Mouse (Mus musculus) MEL (cell line): ENCODE results near the gene Ucn3. TPM values are rescaled to one million over a fixed set of nuclear protein-coding genes. Genes with fewer than 3 reads are reported as not detected.

Source experiments
- DNase-seq: peaks from one replicate; pipeline ENCODE4 v3.0.0; 2011; ENCODE audit warnings: low read depth, low spot score
- H3K27ac ChIP-seq: 2 replicates; pipeline ENCODE4 v1.5.1; 2012; ENCODE audit warnings: low read depth, mild to moderate bottlenecking, control low read depth, low read length, moderate library complexity; ENCODE audit not compliant: control insufficient read depth
- H3K27me3 ChIP-seq, 2 experiments: fragments of 150-350 bp in 1 of 2; sonication (generic) in 1 of 2; 2 replicates each; pipeline ENCODE4 v1.6.1; 2012; ENCODE audit warnings: low read length in 2 of 2, mild to moderate bottlenecking in 2 of 2, improper control_type of control experiment in 1 of 2, moderate library complexity in 1 of 2; ENCODE audit not compliant: insufficient read depth in 2 of 2, control insufficient read depth in 1 of 2
- H3K36me3 ChIP-seq, 2 experiments: 2 replicates each; pipeline ENCODE4 v1.6.1; 2012 to 2014; ENCODE audit warnings: low read length in 2 of 2, improper control_type of control experiment in 1 of 2, inconsistent platforms in 1 of 2, mild to moderate bottlenecking in 1 of 2; ENCODE audit not compliant: insufficient read depth in 2 of 2, control insufficient read depth in 1 of 2
- H3K4me1 ChIP-seq, 2 experiments: fragments of 150-350 bp in 1 of 2; sonication (generic) in 1 of 2; 2 replicates each; pipeline ENCODE4 v1.6.1; 2012; ENCODE audit warnings: low read length in 2 of 2, improper control_type of control experiment in 1 of 2, mild to moderate bottlenecking in 1 of 2; ENCODE audit not compliant: insufficient read depth in 2 of 2, control insufficient read depth in 1 of 2
- H3K4me3 ChIP-seq, 2 experiments: fragments of 150-350 bp in 1 of 2; sonication (generic) in 1 of 2; 2 replicates each; pipeline ENCODE4 v1.5.1; 2012; ENCODE audit warnings: low read depth in 2 of 2, low read length in 2 of 2, mild to moderate bottlenecking in 2 of 2, moderate library complexity in 2 of 2, control low read depth in 1 of 2, improper control_type of control experiment in 1 of 2; ENCODE audit not compliant: control insufficient read depth in 1 of 2, insufficient read depth in 1 of 2
- H3K79me2 ChIP-seq: 2 replicates; pipeline ENCODE4 v1.6.1; 2012; ENCODE audit warnings: mild to moderate bottlenecking, low read length, moderate library complexity; ENCODE audit not compliant: control insufficient read depth, poor library complexity, insufficient read depth
- H3K9ac ChIP-seq: 2 replicates; pipeline ENCODE4 v1.6.1; 2012; ENCODE audit warnings: low read depth, mild to moderate bottlenecking, control low read depth, low read length, moderate library complexity; ENCODE audit not compliant: control insufficient read depth, poor library complexity, severe bottlenecking
- H3K9me3 ChIP-seq: fragments of 150-350 bp; sonication (generic); replicated peaks from 2 replicates; pipeline ENCODE4 v1.6.1; 2012; ENCODE audit warnings: mild to moderate bottlenecking, low read length, improper control_type of control experiment, moderate library complexity; ENCODE audit not compliant: insufficient read depth
- BHLHE40 ChIP-seq: IDR thresholded peaks from 2 replicates; pipeline ENCODE4 v1.6.1; 2012; ENCODE audit warnings: low read depth, mild to moderate bottlenecking, inconsistent platforms, low read length, improper control_type of control experiment, borderline replicate concordance
- CHD1 ChIP-seq: IDR thresholded peaks from 2 replicates; pipeline ENCODE4 v1.6.1; 2012; ENCODE audit warnings: low read depth, mild to moderate bottlenecking, inconsistent platforms, low read length, improper control_type of control experiment
- ELF1 ChIP-seq: IDR thresholded peaks from 2 replicates; pipeline ENCODE4 v1.6.1; 2014; ENCODE audit warnings: low read depth, mild to moderate bottlenecking, inconsistent platforms, low read length, improper control_type of control experiment, moderate library complexity
- EP300 ChIP-seq, 2 experiments: IDR thresholded peaks; 2 replicates each; pipeline ENCODE4 v1.6.1; 2011; ENCODE audit warnings: improper control_type of control experiment in 2 of 2, low read length in 2 of 2, low read depth in 1 of 2, mild to moderate bottlenecking in 1 of 2
- ETS1 ChIP-seq: IDR thresholded peaks from 2 replicates; pipeline ENCODE4 v1.6.1; 2012; ENCODE audit warnings: low read depth, mild to moderate bottlenecking, inconsistent platforms, low read length, improper control_type of control experiment, moderate library complexity
- GABPA ChIP-seq: IDR thresholded peaks from 2 replicates; pipeline ENCODE4 v1.6.1; 2012; ENCODE audit warnings: low read depth, mild to moderate bottlenecking, inconsistent platforms, low read length, improper control_type of control experiment, moderate library complexity
- GATA1 ChIP-seq: IDR thresholded peaks from 2 replicates; pipeline ENCODE4 v1.6.1; 2011; ENCODE audit warnings: low read depth, low read length, improper control_type of control experiment
- HCFC1 ChIP-seq: IDR thresholded peaks from 2 replicates; pipeline ENCODE4 v1.6.1; 2012; ENCODE audit warnings: low read depth, mild to moderate bottlenecking, inconsistent platforms, low read length, improper control_type of control experiment, moderate library complexity
- JUND ChIP-seq: IDR thresholded peaks from 2 replicates; pipeline ENCODE4 v1.6.1; 2011; ENCODE audit warnings: low read depth, mild to moderate bottlenecking, improper control_type of control experiment, low read length
- MAX ChIP-seq: IDR thresholded peaks from 2 replicates; pipeline ENCODE4 v1.6.1; 2011; ENCODE audit warnings: low read length, improper control_type of control experiment
- MXI1 ChIP-seq: IDR thresholded peaks from 2 replicates; pipeline ENCODE4 v1.6.1; 2011; ENCODE audit warnings: mild to moderate bottlenecking, low read depth, low read length, improper control_type of control experiment
- MYB ChIP-seq: IDR thresholded peaks from 2 replicates; pipeline ENCODE4 v1.6.1; 2011; ENCODE audit warnings: mild to moderate bottlenecking, low read depth, low read length, improper control_type of control experiment
- NRF1 ChIP-seq: IDR thresholded peaks from 2 replicates; pipeline ENCODE4 v1.6.1; 2014; ENCODE audit warnings: low read depth, mild to moderate bottlenecking, inconsistent platforms, low read length, improper control_type of control experiment, moderate library complexity; ENCODE audit not compliant: poor library complexity, insufficient read depth, severe bottlenecking
- POLR2A ChIP-seq, 2 experiments: IDR thresholded peaks; 2 replicates each; pipeline ENCODE4 v1.6.1; 2011 to 2012; ENCODE audit warnings: low read length in 2 of 2, mild to moderate bottlenecking in 2 of 2, control low read depth in 1 of 2, improper control_type of control experiment in 1 of 2, low read depth in 1 of 2, moderate library complexity in 1 of 2; ENCODE audit not compliant: control insufficient read depth in 1 of 2, insufficient read depth in 1 of 2, poor library complexity in 1 of 2
- RCOR1 ChIP-seq: IDR thresholded peaks from 2 replicates; pipeline ENCODE4 v1.6.1; 2012; ENCODE audit warnings: low read depth, mild to moderate bottlenecking, inconsistent platforms, low read length, improper control_type of control experiment
- SIN3A ChIP-seq: IDR thresholded peaks from 2 replicates; pipeline ENCODE4 v1.6.1; 2012; ENCODE audit warnings: low read length, improper control_type of control experiment, inconsistent platforms
- TAL1 ChIP-seq: IDR thresholded peaks from 2 replicates; pipeline ENCODE4 v1.6.1; 2012; ENCODE audit warnings: mild to moderate bottlenecking, inconsistent platforms, low read length, moderate library complexity, mixed read lengths
- TCF12 ChIP-seq: IDR thresholded peaks from 2 replicates; pipeline ENCODE4 v1.6.1; 2014; ENCODE audit warnings: low read depth, mild to moderate bottlenecking, inconsistent platforms, low read length, improper control_type of control experiment, moderate library complexity
- USF1 ChIP-seq: IDR thresholded peaks from 2 replicates; pipeline ENCODE4 v1.6.1; 2014; ENCODE audit warnings: low read depth, mild to moderate bottlenecking, inconsistent platforms, low read length, improper control_type of control experiment, moderate library complexity
- USF2 ChIP-seq, 2 experiments: IDR thresholded peaks; 2 replicates each; pipeline ENCODE4 v1.6.1; 2011 to 2012; ENCODE audit warnings: improper control_type of control experiment in 2 of 2, low read length in 2 of 2, borderline replicate concordance in 1 of 2, inconsistent platforms in 1 of 2, low read depth in 1 of 2, mild to moderate bottlenecking in 1 of 2; ENCODE audit not compliant: insufficient read depth in 1 of 2
- ZC3H11A ChIP-seq: IDR thresholded peaks from 2 replicates; pipeline ENCODE4 v1.6.1; 2012; ENCODE audit warnings: low read depth, mild to moderate bottlenecking, inconsistent platforms, low read length, improper control_type of control experiment
- ZMIZ1 ChIP-seq: IDR thresholded peaks from 2 replicates; pipeline ENCODE4 v1.6.1; 2012; ENCODE audit warnings: low read depth, mild to moderate bottlenecking, inconsistent platforms, low read length, improper control_type of control experiment, moderate library complexity
- polyA plus RNA-seq, 2 experiments: library from polyadenylated mRNA; stranded (reverse) in 1 of 2; unstranded in 1 of 2; fragments of >175 nt in 1 of 2; fragments of >200 nt in 1 of 2; gene quantifications; 2 replicates each; pipeline versions ENCODE4 v1.2.1 to v1.2.4; 2012; ENCODE audit warnings: low replicate concordance in 2 of 2, low read depth in 1 of 2; ENCODE audit not compliant: insufficient read length in 2 of 2, insufficient read depth in 1 of 2, missing spikeins in 1 of 2
- total RNA-seq: library from RNA; depleted of rRNA; stranded (reverse); fragments of 300-350 nt; gene quantifications from 2 replicates; pipeline ENCODE4 v1.2.3, GENCODE M21; 2012

The Ucn3 gene
- total and polyA plus RNA-seq, 3 experiments = not detected

DNA sequence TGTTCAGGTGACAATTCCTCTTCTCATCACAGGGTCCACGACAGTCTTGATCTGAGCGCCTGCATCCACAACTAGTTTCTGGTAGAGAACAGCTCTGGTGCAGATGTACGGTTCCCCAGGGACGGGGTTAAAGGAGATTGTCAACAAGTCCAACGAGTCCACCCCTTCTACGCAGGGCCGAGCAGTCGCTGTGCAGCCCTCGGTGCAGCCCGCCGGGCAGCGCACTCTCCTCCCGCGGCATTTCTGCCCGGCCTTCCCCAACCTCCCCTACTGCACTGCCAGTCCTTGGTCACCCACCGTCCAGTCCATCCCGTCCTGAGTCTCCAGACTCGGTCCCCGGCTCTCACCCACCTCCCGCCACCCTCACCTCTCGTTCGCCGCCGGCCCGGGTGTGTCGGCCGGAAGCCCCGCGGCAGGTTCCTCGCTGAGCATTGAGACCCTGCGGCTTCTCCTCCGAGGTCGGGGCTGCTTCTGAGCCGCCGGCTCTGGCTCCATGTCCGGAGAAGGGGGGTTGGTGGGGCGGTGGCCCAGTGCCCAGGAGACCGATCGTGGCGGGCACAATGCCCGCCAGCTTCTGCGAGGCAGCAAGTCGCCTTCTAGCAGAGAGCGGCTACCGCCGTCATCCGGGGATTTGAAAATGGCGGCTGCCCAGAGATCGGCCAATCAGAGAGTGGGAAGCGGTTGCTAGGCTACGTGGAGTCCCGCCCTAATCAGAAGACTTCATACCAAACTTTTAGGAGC is 27.4 kb downstream of the Ucn3 start, which contains the start of the genes Net1 and Tubal3 (continued):
- TF ChIP-seq HCFC1 = peak; percentile 77
- no peak for TF ChIP-seq MAX

DNA sequence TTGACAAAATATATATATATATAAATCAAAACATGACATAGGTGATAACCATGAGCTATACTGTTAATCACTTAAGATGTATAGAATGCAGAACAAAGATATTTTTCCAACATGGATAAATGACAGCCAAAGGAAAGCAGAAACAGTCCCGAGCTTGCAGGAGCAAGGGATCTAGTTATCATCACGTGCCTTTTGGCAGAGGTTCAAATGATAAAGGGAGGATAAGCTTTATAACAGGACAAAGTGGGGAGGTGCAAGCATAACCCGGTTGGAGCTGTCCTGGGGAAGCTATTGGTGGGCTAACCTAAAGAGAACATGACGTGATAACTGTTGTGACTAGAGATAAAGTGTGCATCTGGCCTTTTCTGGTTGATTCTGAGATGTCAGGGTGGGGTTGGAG is 31.6 kb downstream of the Ucn3 start:
- peaks cover 15% of the 10 kb centered on the region for H3K79me2 ChIP-seq
- no peak overlapping the region for H3K4me3 ChIP-seq
- H3K9ac ChIP-seq = no peak overlapping the region
- no peaks in the 10 kb centered on the region for H3K27me3 ChIP-seq
- 0 out of 2 replicates have a peak, but pooled peaks have one; percentile 21 for TF ChIP-seq RCOR1
- TF ChIP-seq ZMIZ1 = no peak
- TF ChIP-seq USF1 = peak; percentile 73
- no peak for TF ChIP-seq CHD1
- no peak for TF ChIP-seq MYB
- peak; percentile 27 to 50; a peak in 3 of 4 replicates for TF ChIP-seq EP300 (IDR thresholded peaks at IDR 0.05; ENCODE audit: low read depth in 1 of 2, low read length in 2 of 2)
- TF ChIP-seq ZC3H11A = no peak
- no peak for TF ChIP-seq ELF1
- no peak for TF ChIP-seq POLR2A (IDR thresholded peaks at IDR 0.05; ENCODE audit: control insufficient read depth in 1 of 2, insufficient read depth in 1 of 2, low read depth in 1 of 2, low read length in 2 of 2, poor library complexity in 1 of 2)
- no peak for TF ChIP-seq MXI1
- peak; percentile 30; the same call in 1 of the 2 replicates for TF ChIP-seq GATA1
- TF ChIP-seq JUND = no peak
- no peak for TF ChIP-seq HCFC1
- 0 out of 2 replicates have a peak, but pooled peaks have one; percentile 34 for TF ChIP-seq ETS1
- TF ChIP-seq NRF1 = no peak
- peak in 1 of 2 experiments; percentile 31; a peak in 1 of 4 replicates for TF ChIP-seq USF2 (IDR thresholded peaks at IDR 0.05; ENCODE audit: borderline replicate concordance in 1 of 2, insufficient read depth in 1 of 2, low read depth in 1 of 2, low read length in 2 of 2)
- peak; percentile 21; the same call in 1 of the 2 replicates for TF ChIP-seq SIN3A
- TF ChIP-seq TCF12 = no peak
- no peak for TF ChIP-seq GABPA
- TF ChIP-seq BHLHE40 = peak; percentile 92
- TF ChIP-seq TAL1 = no peak
- H3K36me3 ChIP-seq = peaks cover 3 to 20% of the 10 kb centered on the region in 2 experiments
- H3K4me1 ChIP-seq = peaks cover 11 to 13% of the 10 kb centered on the region in 2 experiments
- no peaks in the 10 kb centered on the region for H3K9me3 ChIP-seq
- H3K27ac ChIP-seq = no peak overlapping the region
- DNase-seq = peak; percentile 54
